Mouse (Mus musculus): ENCODE measurements around the gene Ing5.
"Not testable (repeated sequence)": the region's sequence is repeated elsewhere in the genome, so short reads cannot be mapped to it uniquely, and the experiment has no call there.

Ing5 gene

GRCm38 (mm10) chr1:93859619-93860018 is 55.9 kb downstream of the Ing5 start:
- no peak for DNase-seq (ENCODE audit: low read depth, low spot score)

GRCm38 (mm10) chr1:93861048-93861447 is 57.3 kb downstream of the Ing5 start, which contains the start of gene Gal3st2:
Gene Gal3st2 (plus strand): TSS chr1:93861306.
- DNase-seq (ENCODE audit: low read depth, low spot score) = not testable (repeated sequence)
